Mouse (Mus musculus): ENCODE measurements around the gene Lefty2.

DNA sequence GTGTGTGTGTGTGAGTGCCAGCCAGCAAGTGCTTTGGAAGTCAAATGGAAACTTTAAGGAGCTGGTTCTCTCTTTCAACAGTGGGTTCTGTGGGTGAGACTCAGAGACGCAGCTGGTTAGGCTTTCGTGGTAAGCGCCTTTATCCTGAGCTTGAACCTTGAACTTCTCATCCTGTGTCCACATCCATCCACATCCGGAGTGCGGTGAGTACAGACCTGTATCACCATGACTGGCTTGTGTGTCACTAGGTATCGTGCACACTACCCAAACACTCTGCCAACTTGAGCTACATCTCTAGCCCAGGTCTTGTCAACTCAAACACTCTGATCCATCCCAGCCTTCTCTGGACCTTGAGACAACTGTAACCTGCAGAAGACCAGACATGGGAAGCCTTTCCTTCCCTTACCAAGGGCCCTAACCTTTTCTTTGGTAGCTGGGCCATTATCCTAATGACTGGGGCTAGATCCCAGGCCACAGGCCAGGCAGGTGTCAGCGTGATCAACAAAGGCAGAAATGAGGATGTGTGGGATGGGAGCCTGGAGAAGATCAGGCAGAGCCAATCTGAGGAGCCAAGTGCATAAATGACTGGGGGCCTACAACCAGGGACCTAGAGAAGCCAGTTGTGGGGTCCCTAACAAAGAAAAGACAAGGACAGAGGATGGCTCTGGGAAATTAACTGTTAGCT is 48.0 kb downstream of the Lefty2 start:
- no peak for TF ChIP-seq POLR2A (IDR thresholded peaks at IDR 0.05; ENCODE audit: low read depth, low read length)
- TF ChIP-seq CTCF (conservative IDR thresholded peaks at IDR 0.05; ENCODE audit: insufficient read depth, insufficient read length, low read depth, low read length), result no peak

Measured in kidney, adult 2 months (tissue).